Mouse (Mus musculus) left cerebral cortex, adult 18-20 months (tissue): ENCODE results near the gene Spats2. TPM values are rescaled to one million over a fixed set of nuclear protein-coding genes. Genes with fewer than 3 reads are reported as not detected.

ENCODE experiments used
- DNase-seq, 2 experiments: peaks; one replicate each; pipeline ENCODE4 v3.0.0; 2021 to 2022; ENCODE audit warnings: low spot score in 2 of 2, mixed read lengths in 1 of 2
- microRNA-seq, 2 experiments: library from miRNA; unstranded; fragments of <30 nt; microRNA quantifications; one replicate each; pipeline ENCODE4 v1.2.0; 2021
- total RNA-seq, 2 experiments: library from RNA; stranded (reverse); gene quantifications; 2 replicates each; pipeline ENCODE4 v1.2.3; 2021

Spats2 gene
- total RNA-seq, 2 experiments from 2014 or later = 32.5 to 33.5 TPM

GRCm38 (mm10) chr15:99253772-99254171 is 128.1 kb downstream of the Spats2 start:
- no peak for DNase-seq

- no peak for DNase-seq
Observed at GRCm38 (mm10) chr15:99254477-99255005, 128.8 kb downstream of the Spats2 start.

GRCm38 (mm10) chr15:99255241-99255749 is 129.6 kb downstream of the Spats2 start:
- no peak for DNase-seq

- DNase-seq = no peak
Observed at GRCm38 (mm10) chr15:99259167-99259729, 133.5 kb downstream of the Spats2 start.

- DNase-seq = peak; percentile 43 to 57
Observed at GRCm38 (mm10) chr15:99259730-99260252, 134.1 kb downstream of the Spats2 start.

- DNase-seq = no peak
Observed at GRCm38 (mm10) chr15:99262702-99263101, 137.0 kb downstream of the Spats2 start.

Small RNA genes within 50 kb of the gene (microRNA-seq; reads per million reads assigned to microRNA genes)
- 0 reads per million in 2 experiments for gene Mir6960

Other genes starting within 250 kb of the Spats2 start
- 10 to 100 TPM in 1 of 2 experiments, 1 to 10 TPM in 1; 8.6 to 12.9 TPM for gene Rhebl1, start 231.4 kb upstream of the Spats2 start, total RNA-seq
- under 1 TPM; 0.21 to 0.26 TPM for gene Dhh, start 227.4 kb upstream of the Spats2 start, total RNA-seq
- gene Lmbr1l, start 207.7 kb upstream of the Spats2 start, total RNA-seq = 10 to 100 TPM; 12.9 to 17.9 TPM
- 100 to 1,000 TPM; 584 to 602 TPM for gene Tuba1b, start 191.4 kb upstream of the Spats2 start, total RNA-seq
- gene Gm49450, start 172.4 kb upstream of the Spats2 start, total RNA-seq = not detected
- gene Tuba1a, start 172.2 kb upstream of the Spats2 start, total RNA-seq = 100 to 1,000 TPM; 874 to 893 TPM
- gene Tuba1c, start 96.0 kb upstream of the Spats2 start, total RNA-seq = 10 to 100 TPM; 65.4 to 66.8 TPM
- 1 to 10 TPM in 1 of 2 experiments, under 1 TPM in 1; 0.77 to 2.6 TPM for gene Prph, start 70.7 kb upstream of the Spats2 start, total RNA-seq
- not detected for gene Troap, start 51.3 kb upstream of the Spats2 start, total RNA-seq
- gene C1ql4, start 38.1 kb upstream of the Spats2 start, total RNA-seq = not detected
- gene Dnajc22, start 32.7 kb upstream of the Spats2 start, total RNA-seq = not detected
- gene Kcnh3, start 98.9 kb downstream of the Spats2 start, total RNA-seq = 100 to 1,000 TPM; 160 to 178 TPM
- 10 to 100 TPM; 82.3 to 83.1 TPM for gene Mcrs1, start 126.0 kb downstream of the Spats2 start, total RNA-seq
- gene Prpf40b, start 169.2 kb downstream of the Spats2 start, total RNA-seq = 100 to 1,000 TPM in 1 of 2 experiments, 10 to 100 TPM in 1; 93.7 to 100 TPM
- 1 to 10 TPM; 1.5 to 1.8 TPM for gene Fam186b, start 170.0 kb downstream of the Spats2 start, total RNA-seq
- gene Fmnl3, start 244.6 kb downstream of the Spats2 start, total RNA-seq = 1 to 10 TPM; 8.5 to 9.6 TPM